Mouse (Mus musculus): ENCODE results near the gene Ptger2. TPM values are rescaled to one million over a fixed set of nuclear protein-coding genes. Genes with fewer than 3 reads are reported as not detected.
"Not testable (repeated sequence)": the region's sequence is repeated elsewhere in the genome, so short reads cannot be mapped to it uniquely, and the experiment has no call there.

The Ptger2 gene
- under 1 TPM; 0.69 TPM for total RNA-seq (2021)
- 0.97 and 1.1 TPM in 2 replicates for polyA plus RNA-seq (2012; rRNA removed)
- long read RNA-seq: 0 reads

GRCm38 (mm10) chr14:44987674-44988355 lies at the start of gene Ptger2:
Ptger2 (plus strand) TSS chr14:44988195.
- DNase-seq: not testable (repeated sequence)

GRCm38 (mm10) chr14:44960746-44961145 lies 27.2 kb upstream of the Ptger2 start:
- no peak for DNase-seq

- peak; percentile 52 for DNase-seq
Observed at GRCm38 (mm10) chr14:44977278-44977677, 10.7 kb upstream of the Ptger2 start.

- DNase-seq: peak; percentile 15
Observed at GRCm38 (mm10) chr14:44979887-44980286, 8.1 kb upstream of the Ptger2 start.

- peak; percentile 33 for DNase-seq
Observed at GRCm38 (mm10) chr14:44981490-44981889, 6.5 kb upstream of the Ptger2 start.

GRCm38 (mm10) chr14:44984106-44984505 lies 3.9 kb upstream of the Ptger2 start:
- no peak for DNase-seq

GRCm38 (mm10) chr14:44986248-44986647 lies 1.7 kb upstream of the Ptger2 start:
- DNase-seq: no peak

GRCm38 (mm10) chr14:44988456-44989016 lies 541 bp downstream of the Ptger2 start:
- DNase-seq: peak; percentile 7

- DNase-seq: peak; percentile 15
Observed at GRCm38 (mm10) chr14:44989017-44989721, 1.2 kb downstream of the Ptger2 start.

- no peak for DNase-seq
Observed at GRCm38 (mm10) chr14:44989751-44990150, 1.8 kb downstream of the Ptger2 start.

- no peak for DNase-seq
Observed at GRCm38 (mm10) chr14:44994337-44994736, 6.3 kb downstream of the Ptger2 start.

GRCm38 (mm10) chr14:45000086-45000769 lies 12.2 kb downstream of the Ptger2 start:
- DNase-seq: no peak

- no peak for DNase-seq
Observed at GRCm38 (mm10) chr14:45005698-45006283, 17.8 kb downstream of the Ptger2 start.

GRCm38 (mm10) chr14:45009242-45009641 lies 21.2 kb downstream of the Ptger2 start:
- DNase-seq: no peak

GRCm38 (mm10) chr14:45011260-45011659 lies 23.3 kb downstream of the Ptger2 start:
- no peak for DNase-seq

GRCm38 (mm10) chr14:45011671-45012070 lies 23.7 kb downstream of the Ptger2 start:
- DNase-seq: no peak

- no peak for DNase-seq
Observed at GRCm38 (mm10) chr14:45021551-45021950, 33.6 kb downstream of the Ptger2 start.

- DNase-seq: no peak
Observed at GRCm38 (mm10) chr14:45034293-45034692, 46.3 kb downstream of the Ptger2 start.

GRCm38 (mm10) chr14:45036579-45036978 lies 48.6 kb downstream of the Ptger2 start:
- DNase-seq: no peak

- DNase-seq: no peak
Observed at GRCm38 (mm10) chr14:45038052-45038451, 50.1 kb downstream of the Ptger2 start.

GRCm38 (mm10) chr14:45040851-45041475 lies 53.0 kb downstream of the Ptger2 start:
- DNase-seq: no peak

- no peak for DNase-seq
Observed at GRCm38 (mm10) chr14:45048128-45048527, 60.1 kb downstream of the Ptger2 start.

Data from adrenal gland, adult 2 months (tissue).